Mouse (Mus musculus) embryo, embryonic 10 days (tissue): ENCODE results near the gene Gm3033.
"Not testable (repeated sequence)": the region's sequence is repeated elsewhere in the genome, so short reads cannot be mapped to it uniquely, and the experiment has no call there.

Experiments
- DNase-seq: peaks from one replicate; pipeline ENCODE4 v3.0.0-alpha.2; 2015; ENCODE audit warnings: low spot score

The Gm3033 gene

DNA sequence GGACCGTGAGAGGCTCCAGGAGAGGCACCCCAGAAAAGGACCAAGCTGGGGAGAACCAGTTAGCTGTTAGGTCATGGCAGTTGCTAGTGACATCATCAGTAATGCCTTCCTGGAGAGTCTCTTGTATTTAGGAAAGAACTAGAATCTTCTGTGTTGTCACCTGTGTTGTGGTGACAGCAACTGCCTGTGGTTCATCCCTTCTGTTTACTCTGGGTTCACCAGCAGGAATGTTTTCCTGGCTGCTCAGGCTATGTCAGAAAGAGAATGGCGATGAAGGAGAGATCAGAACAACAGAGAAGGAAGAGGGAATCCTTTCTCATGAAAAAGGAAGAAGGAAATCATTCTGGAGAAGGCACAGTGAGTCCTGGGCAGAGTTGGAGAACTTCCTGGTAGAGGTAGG is at the start of gene Gm3033:
Gene Gm3033, plus strand, starts transcription at position 301 of the 400 bp plus-strand sequence.
- not testable (repeated sequence) for DNase-seq

- DNase-seq: not testable (repeated sequence)
Observed at GRCm38 (mm10) chr14:3809774-3810173, 36.3 kb upstream of the Gm3033 start, which contains the start of gene Gm3002. Gene Gm3002, plus strand, starts transcription at chr14:3810074.

DNA sequence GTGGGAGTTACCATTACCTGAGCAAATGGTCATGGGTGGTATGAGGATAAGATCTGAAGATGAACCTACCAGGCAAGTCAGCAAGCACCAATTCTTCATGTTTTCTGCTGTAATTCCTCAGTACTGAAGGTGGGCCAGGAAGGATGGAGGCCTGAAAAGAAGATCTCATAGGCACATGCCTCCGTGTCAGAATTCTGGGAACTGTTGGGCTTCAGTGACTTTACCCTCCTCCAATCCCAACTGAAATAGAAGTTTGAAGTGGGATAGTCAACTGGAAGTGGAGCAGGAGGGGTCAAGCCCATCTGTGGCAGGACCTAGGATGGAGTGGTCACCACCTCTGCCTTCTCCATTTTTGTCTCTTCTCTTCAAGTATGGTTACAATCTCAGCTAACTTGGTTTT is 37.8 kb downstream of the Gm3033 start, which contains the start of gene Gm2916:
Gene Gm2916, plus strand, starts transcription at position 301 of the 400 bp plus-strand sequence.
- not testable (repeated sequence) for DNase-seq
